ENCODE assay signal across 9 mouse cellular contexts in genomic region chr11:8443539-8444292, GRCm38 (mm10).
DNase-seq lines count a peak whose midpoint lies in the region; ATAC-seq and TF ChIP-seq lines count a peak whose summit lies in the region.
"Had no signal": no experiment of that assay in that cellular context is flagged by ENCODE, and none has a peak within 500 bp of the region (broad histone marks: within the 10 kb centered on the region; RNA-seq: fewer than 3 reads in every experiment).

No protein-coding gene starts in this region.

- H3K27ac ChIP-seq in thymus, adult 2 months (ENCODE audit: control insufficient read depth, insufficient read depth, low read length): peak overlapping the region; percentile 70; the same call in 1 of the 2 replicates
- peak overlapping the region; percentile 54 for H3K27ac ChIP-seq in kidney, embryonic 15.5 days

- no peak overlapping the region for H3K4me2 ChIP-seq in kidney, embryonic 15.5 days

- H3K36me3 ChIP-seq in thymus, adult 2 months (ENCODE audit: control insufficient read depth, insufficient read depth, low read length): no peaks in the 10 kb centered on the region
- H3K36me3 ChIP-seq in kidney, embryonic 15.5 days: peaks cover 80% of the 10 kb centered on the region

- H3K4me1 ChIP-seq in thymus, adult 2 months (replicated peaks; ENCODE audit: control insufficient read depth, insufficient read depth, low read length): peaks cover 29% of the 10 kb centered on the region
- peaks cover 14% of the 10 kb centered on the region for H3K4me1 ChIP-seq in kidney, embryonic 15.5 days

- no peak overlapping the region for H3K9ac ChIP-seq in kidney, embryonic 15.5 days

- TF ChIP-seq POLR2A in thymus, adult 2 months (IDR thresholded peaks at IDR 0.05; ENCODE audit: control insufficient read depth, extremely low read depth, insufficient read depth, low read length, poor library complexity): no peak

- H3K4me3 ChIP-seq in thymus, adult 2 months (ENCODE audit: control insufficient read depth, insufficient read depth, low read length): no peak overlapping the region
- H3K4me3 ChIP-seq in kidney, embryonic 15.5 days (replicated peaks): no peak overlapping the region
- H3K4me3 ChIP-seq: erythroblast, embryonic 14.5 days had no signal

- no peaks in the 10 kb centered on the region for H3K9me3 ChIP-seq in kidney, embryonic 15.5 days (replicated peaks)

- WGBS in thymus, adult 2 months: 62% methylated on average over 11 of the region's 11 CpGs
- 67% methylated on average over 11 of the region's 11 CpGs for WGBS in kidney, embryonic 15.5 days

- peak; percentile 45 for DNase-seq in adrenal gland, adult 2 months
- DNase-seq in adrenal gland, postnatal 4 days (ENCODE audit: low spot score in 2 of 2): no peak
- no peak for DNase-seq in thymus, adult 2 months
- DNase-seq in thymus, postnatal 36 days: no peak
- peak; percentile 9 for DNase-seq in thymus, postnatal 25 days
- DNase-seq in cerebellum, adult 11-12 months: no peak
- no peak for DNase-seq in gastrocnemius, postnatal 4 days (ENCODE audit: low spot score in 2 of 2)

- ATAC-seq in kidney, embryonic 15.5 days (replicated peaks; ENCODE audit: low FRiP score): no peak

- H3K27me3 ChIP-seq in thymus, adult 2 months (ENCODE audit: control insufficient read depth, insufficient read depth, low read length): no peaks in the 10 kb centered on the region
- H3K27me3 ChIP-seq in kidney, embryonic 15.5 days: no peaks in the 10 kb centered on the region

- TF ChIP-seq CTCF in thymus, adult 2 months (IDR thresholded peaks at IDR 0.05; ENCODE audit: borderline replicate concordance, control insufficient read depth, extremely low read depth, insufficient read depth, low read length, poor library complexity): no peak

Comparison
In these comparisons a context has a peak if more than half of its experiments do, and no peak if none do; other contexts are left out.
1. DNase-seq: peak in adrenal gland, adult 2 months (single experiment) and thymus, postnatal 25 days (single experiment); none in adrenal gland, postnatal 4 days (0 of 2), thymus, adult 2 months (single experiment), thymus, postnatal 36 days (0 of 2), cerebellum, adult 11-12 months (single experiment) and gastrocnemius, postnatal 4 days (0 of 2).